ENCODE assay signal across 8 mouse cellular contexts in the genomic region with DNA sequence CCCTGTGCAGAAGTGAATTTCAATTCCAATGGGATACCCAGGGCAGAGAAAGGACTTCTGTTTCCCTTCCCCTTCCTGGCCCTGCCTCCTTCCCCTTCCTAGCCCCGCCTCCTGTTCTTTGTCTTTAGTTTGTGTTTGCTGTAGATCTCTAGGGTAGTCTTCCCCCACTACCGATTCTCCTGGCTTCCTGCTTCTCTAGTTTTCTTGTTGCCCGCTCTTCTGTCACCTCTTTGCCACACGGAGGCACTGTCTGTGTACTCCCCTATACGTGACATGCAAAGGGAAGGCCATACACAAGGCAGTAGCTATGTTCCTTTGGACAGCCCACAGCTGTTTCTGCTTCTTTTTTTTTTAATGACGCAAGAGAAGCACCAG.
A peak's percentile ranks its signal among the peaks of the same experiment; 100 is the strongest.
DNase-seq lines count a peak whose midpoint lies in the region; ATAC-seq lines count a peak whose summit lies in the region.

No protein-coding gene starts in this region.

- H3K4me1 ChIP-seq in neural tube, embryonic 11.5 days (ENCODE audit: control insufficient read depth, insufficient read depth, low read length), result peaks cover 9% of the 10 kb centered on the region
- peaks cover 4% of the 10 kb centered on the region; the same call in 1 of the 2 replicates for H3K4me1 ChIP-seq in liver, embryonic 13.5 days (replicated peaks)

- DNase-seq in neural tube, embryonic 11.5 days (ENCODE audit: low spot score), result no peak
- DNase-seq in neural tube, embryonic 10.5 days (ENCODE audit: extremely low spot score, low spot score), result no peak
- peak; percentile 3 for DNase-seq in liver, embryonic 13.5 days
- DNase-seq in yolk sac, embryonic 10.5 days (ENCODE audit: low spot score), result peak; percentile 42
- DNase-seq in urinary bladder, adult 18-20 months (ENCODE audit: low spot score in 2 of 2), result no peak
- no peak for DNase-seq in thymus, adult 18-20 months
- DNase-seq in testis, postnatal 10 days (ENCODE audit: low spot score), result no peak

- no peaks in the 10 kb centered on the region for H3K27me3 ChIP-seq in neural tube, embryonic 11.5 days (ENCODE audit: control insufficient read depth, insufficient read depth, low read length)
- H3K27me3 ChIP-seq in liver, embryonic 13.5 days, result no peaks in the 10 kb centered on the region

- peak overlapping the region; percentile 23; the same call in 1 of the 2 replicates for H3K27ac ChIP-seq in neural tube, embryonic 11.5 days (ENCODE audit: low read depth, low read length)
- no peak overlapping the region for H3K27ac ChIP-seq in liver, embryonic 13.5 days

- H3K4me3 ChIP-seq in neural tube, embryonic 11.5 days (ENCODE audit: low read depth, low read length), result no peak overlapping the region
- H3K4me3 ChIP-seq in liver, embryonic 13.5 days (replicated peaks), result no peak overlapping the region

- H3K4me2 ChIP-seq in neural tube, embryonic 11.5 days (ENCODE audit: low read depth), result no peak overlapping the region
- H3K4me2 ChIP-seq in liver, embryonic 13.5 days, result no peak overlapping the region

- WGBS in neural tube, embryonic 11.5 days, result 72% methylated on average over 6 of the region's 6 CpGs
- WGBS in liver, embryonic 13.5 days (ENCODE audit: insufficient replicate concordance), result 24% methylated on average over 6 of the region's 6 CpGs

- no peaks in the 10 kb centered on the region for H3K36me3 ChIP-seq in neural tube, embryonic 11.5 days (ENCODE audit: control insufficient read depth, insufficient read depth, low read length)
- H3K36me3 ChIP-seq in liver, embryonic 13.5 days, result peaks cover 10% of the 10 kb centered on the region

- no peak for ATAC-seq in neural tube, embryonic 11.5 days (ENCODE audit: insufficient read depth, low FRiP score, low TSS enrichment)
- peak; percentile 19 to 46; a peak in 3 of 4 replicates for ATAC-seq in hematopoietic stem cell, adult 5-6 weeks (replicated peaks in 1 of 2; ENCODE audit: insufficient read depth in 1 of 2, low FRiP score in 2 of 2, low TSS enrichment in 1 of 2, low read depth in 1 of 2, poor library complexity in 2 of 2, severe bottlenecking in 2 of 2)
- peak; percentile 57 for ATAC-seq in liver, embryonic 13.5 days (ENCODE audit: low read depth)

- no peak overlapping the region for H3K9ac ChIP-seq in neural tube, embryonic 11.5 days (ENCODE audit: low read length)
- no peak overlapping the region for H3K9ac ChIP-seq in liver, embryonic 13.5 days

- no peaks in the 10 kb centered on the region for H3K9me3 ChIP-seq in neural tube, embryonic 11.5 days (ENCODE audit: control insufficient read depth, low read length)
- H3K9me3 ChIP-seq in liver, embryonic 13.5 days (replicated peaks), result 0 out of 2 replicates have a peak, but pooled peaks cover 5% of the 10 kb centered on the region

Comparison
In these comparisons a context has a peak if more than half of its experiments do, and no peak if none do; other contexts are left out.
1. DNase-seq: peak in liver, embryonic 13.5 days (single experiment) and yolk sac, embryonic 10.5 days (single experiment); none in neural tube, embryonic 11.5 days (single experiment), neural tube, embryonic 10.5 days (single experiment), urinary bladder, adult 18-20 months (0 of 2), thymus, adult 18-20 months (0 of 2) and testis, postnatal 10 days (single experiment).